Mouse (Mus musculus): ENCODE results near the gene D17H6S53E.
A peak's percentile ranks its signal among the peaks of the same experiment; 100 is the strongest.

D17H6S53E gene

GRCm38 (mm10) chr17:35132174-35132560 is 6.0 kb downstream of the D17H6S53E start:
- no peak for DNase-seq (ENCODE audit: low read depth, low spot score)

DNA sequence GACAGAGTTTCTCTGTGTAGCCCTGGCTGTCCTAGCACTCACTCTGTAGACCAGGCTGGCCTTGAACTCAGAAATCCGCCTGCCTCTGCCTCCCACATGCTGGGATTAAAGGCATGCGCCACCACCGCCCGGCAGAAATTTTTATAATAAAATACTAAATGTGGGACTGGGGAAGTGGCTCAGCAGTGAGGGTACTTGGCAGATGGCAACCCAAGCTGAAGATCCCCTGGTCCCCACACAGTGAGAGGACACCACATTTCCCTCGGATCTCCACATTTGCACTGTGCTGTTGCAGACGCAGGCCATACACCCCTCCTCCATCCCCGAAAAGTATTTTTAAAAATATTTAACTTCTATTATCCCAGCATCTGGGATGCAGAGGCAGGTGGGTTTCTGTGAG is 7.3 kb downstream of the D17H6S53E start:
- DNase-seq (ENCODE audit: low read depth, low spot score) = no peak

GRCm38 (mm10) chr17:35134801-35135590 is 8.8 kb downstream of the D17H6S53E start, which contains the start of gene Bag6:
Bag6 (plus strand) TSS chr17:35135178.
- peak; percentile 90 for DNase-seq (ENCODE audit: low read depth, low spot score)

GRCm38 (mm10) chr17:35135591-35136320 is 9.6 kb downstream of the D17H6S53E start:
- DNase-seq (ENCODE audit: low read depth, low spot score) = peak; percentile 49

- no peak for DNase-seq (ENCODE audit: low read depth, low spot score)
Measured at GRCm38 (mm10) chr17:35139269-35139668, 13.1 kb downstream of the D17H6S53E start.

DNA sequence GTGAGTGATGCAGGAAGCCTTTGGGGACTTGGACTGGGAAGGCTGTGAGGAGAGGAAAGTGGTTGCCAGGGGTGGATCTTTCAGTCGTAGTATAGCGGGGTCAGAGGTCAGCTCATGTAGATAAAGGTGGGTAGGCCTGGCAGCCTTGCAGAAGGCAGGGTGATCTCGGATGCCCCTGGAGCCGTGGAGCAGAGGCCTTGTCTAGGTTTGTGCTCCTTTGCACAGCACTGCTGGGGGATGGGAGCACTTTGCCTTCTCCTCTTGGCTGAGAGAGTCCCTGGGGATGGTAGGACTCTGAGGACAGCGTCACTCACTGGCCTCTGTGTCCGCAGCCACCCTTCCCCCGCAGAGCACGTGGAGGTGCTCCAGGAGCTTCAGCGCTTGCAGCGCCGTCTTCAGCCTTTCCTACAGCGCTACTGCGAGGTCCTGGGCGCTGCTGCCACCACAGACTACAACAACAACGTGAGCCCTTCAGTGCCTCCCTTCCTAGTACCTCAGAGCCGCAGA is 14.4 kb downstream of the D17H6S53E start:
- DNase-seq (ENCODE audit: low read depth, low spot score) = no peak

GRCm38 (mm10) chr17:35141971-35142370 is 15.8 kb downstream of the D17H6S53E start:
- no peak for DNase-seq (ENCODE audit: low read depth, low spot score)

DNA sequence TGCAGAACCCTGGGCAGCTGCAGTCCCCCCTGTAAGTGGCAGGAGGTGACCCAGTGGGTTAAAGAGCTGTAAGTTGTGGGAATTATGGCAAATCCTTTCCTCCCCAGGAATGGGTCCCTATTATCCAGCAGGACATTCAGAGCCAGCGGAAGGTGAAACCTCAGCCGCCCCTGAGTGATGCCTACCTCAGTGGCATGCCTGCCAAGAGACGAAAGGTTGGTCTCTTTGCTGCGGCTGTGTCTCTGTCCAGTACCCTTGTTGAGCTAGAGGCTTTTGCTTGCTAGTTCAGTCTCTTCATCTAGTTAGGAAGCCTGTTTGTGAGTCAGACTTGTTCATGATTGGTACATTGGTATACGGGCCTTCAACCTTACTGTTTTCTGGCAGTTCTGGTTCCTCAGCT is 20.0 kb downstream of the D17H6S53E start:
- no peak for DNase-seq (ENCODE audit: low read depth, low spot score)

- no peak for DNase-seq (ENCODE audit: low read depth, low spot score)
Measured at GRCm38 (mm10) chr17:35147348-35147747, 21.2 kb downstream of the D17H6S53E start.

GRCm38 (mm10) chr17:35147922-35148639 is 21.9 kb downstream of the D17H6S53E start:
- no peak for DNase-seq (ENCODE audit: low read depth, low spot score)

GRCm38 (mm10) chr17:35152121-35152520 is 25.9 kb downstream of the D17H6S53E start:
- DNase-seq (ENCODE audit: low read depth, low spot score) = no peak

GRCm38 (mm10) chr17:35153077-35153476 is 26.9 kb downstream of the D17H6S53E start:
- no peak for DNase-seq (ENCODE audit: low read depth, low spot score)

DNA sequence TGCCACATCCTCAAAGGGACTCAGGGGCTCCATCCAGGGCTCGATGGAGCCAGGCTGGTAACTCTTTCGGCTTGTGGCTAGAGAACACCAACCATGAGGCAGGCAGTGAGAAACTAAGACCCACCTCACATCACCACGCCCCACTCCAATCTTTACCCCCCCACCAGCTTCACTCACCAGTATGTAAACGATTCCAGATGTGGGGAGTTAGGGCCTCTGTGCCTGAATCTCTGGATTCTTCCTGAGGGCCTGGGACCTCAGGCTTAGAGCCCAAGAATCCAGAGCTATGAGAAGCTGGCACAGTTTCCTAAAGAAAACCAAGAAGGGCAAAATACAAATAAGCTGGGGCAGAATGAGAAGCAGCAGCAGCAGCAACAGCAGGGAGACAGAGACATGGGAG is 27.8 kb downstream of the D17H6S53E start:
- no peak for DNase-seq (ENCODE audit: low read depth, low spot score)

- no peak for DNase-seq (ENCODE audit: low read depth, low spot score)
Measured at GRCm38 (mm10) chr17:35154616-35155015, 28.4 kb downstream of the D17H6S53E start.

- DNase-seq (ENCODE audit: low read depth, low spot score) = no peak
Measured at GRCm38 (mm10) chr17:35155451-35155850, 29.3 kb downstream of the D17H6S53E start.

- DNase-seq (ENCODE audit: low read depth, low spot score) = no peak
Measured at GRCm38 (mm10) chr17:35156461-35157200, 30.5 kb downstream of the D17H6S53E start.

GRCm38 (mm10) chr17:35157254-35157653 is 31.1 kb downstream of the D17H6S53E start:
- no peak for DNase-seq (ENCODE audit: low read depth, low spot score)

DNA sequence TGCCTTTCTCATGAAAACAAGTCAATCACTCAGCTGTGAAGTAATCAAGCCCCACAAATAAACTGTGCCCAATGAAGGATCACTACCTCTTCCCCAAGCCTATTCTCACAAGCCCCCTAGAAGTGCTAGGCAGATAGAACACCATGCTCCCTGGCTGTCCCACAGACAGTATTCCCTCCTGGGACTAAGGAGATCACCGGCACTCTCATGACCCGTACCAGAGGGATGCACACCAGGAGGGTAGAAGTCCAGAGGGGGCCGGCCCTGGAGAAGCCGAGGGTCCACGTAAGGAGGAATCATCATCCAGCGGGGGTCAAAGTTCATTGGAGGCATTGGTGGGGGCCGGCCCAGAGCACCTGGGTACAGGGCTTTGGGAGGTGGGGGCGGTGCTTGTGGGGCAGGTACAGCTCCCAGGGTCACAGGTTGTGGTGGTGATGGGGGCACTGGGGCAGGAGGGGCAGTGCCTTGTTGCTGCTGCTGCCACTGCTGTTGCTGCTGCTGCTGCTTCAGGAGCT is 31.5 kb downstream of the D17H6S53E start:
- no peak for DNase-seq (ENCODE audit: low read depth, low spot score)

GRCm38 (mm10) chr17:35158850-35159593 is 32.8 kb downstream of the D17H6S53E start:
- no peak for DNase-seq (ENCODE audit: low read depth, low spot score)

- DNase-seq (ENCODE audit: low read depth, low spot score) = no peak
Measured at GRCm38 (mm10) chr17:35159638-35160037, 33.5 kb downstream of the D17H6S53E start.

Data from c-Kit-negative CD71-positive TER-119-positive erythroid progenitor cells, embryonic 14.5 days (primary cell).